Mouse (Mus musculus) liver, postnatal 0 days (tissue): ENCODE results near the gene Gm7534.

Experiments used
- CTCF ChIP-seq: sonication (generic); IDR thresholded peaks from 2 replicates; pipeline ENCODE4 v1.5.1; 2016; ENCODE audit warnings: antibody characterized with exemption, low read depth
- EP300 ChIP-seq: IDR thresholded peaks from 2 replicates; pipeline ENCODE4 v1.6.1; 2016; ENCODE audit warnings: antibody characterized with exemption, low read depth, mild to moderate bottlenecking

- TF ChIP-seq CTCF, result no peak
- TF ChIP-seq EP300, result no peak
These were observed 47.5 kb upstream of the Gm7534 start for GRCm38 (mm10) chr4:134250116-134250929.
